Mouse (Mus musculus): Measurements from ENCODE around the gene Olfr871.
"Not testable (repeated sequence)": the region's sequence is repeated elsewhere in the genome, so short reads cannot be mapped to it uniquely, and the experiment has no call there.

Olfr871 gene

GRCm38 (mm10) chr9:20211907-20212306 is at the start of gene Olfr871:
Gene Olfr871 (plus strand): TSS chr9:20212207.
- DNase-seq (ENCODE audit: low spot score) = no peak

- no peak for DNase-seq (ENCODE audit: low spot score)
Measured at GRCm38 (mm10) chr9:20173957-20174356, 38.0 kb upstream of the Olfr871 start, which contains the start of gene Olfr870. Gene Olfr870 (minus strand): TSS chr9:20174057.

GRCm38 (mm10) chr9:20179463-20179862 is 32.5 kb upstream of the Olfr871 start:
- DNase-seq (ENCODE audit: low spot score) = no peak

GRCm38 (mm10) chr9:20202131-20202530 is 9.9 kb upstream of the Olfr871 start:
- no peak for DNase-seq (ENCODE audit: low spot score)

- not testable (repeated sequence) for DNase-seq (ENCODE audit: low spot score)
Measured at GRCm38 (mm10) chr9:20203413-20203984, 8.5 kb upstream of the Olfr871 start.

- no peak for DNase-seq (ENCODE audit: low spot score)
Measured at GRCm38 (mm10) chr9:20210812-20211211, 1.2 kb upstream of the Olfr871 start.

- DNase-seq (ENCODE audit: low spot score) = no peak
Measured at GRCm38 (mm10) chr9:20211477-20211876, 530 bp upstream of the Olfr871 start.

GRCm38 (mm10) chr9:20236819-20237218 is 24.8 kb downstream of the Olfr871 start, which contains the start of gene Olfr872:
Gene Olfr872 (plus strand): TSS chr9:20237119.
- no peak for DNase-seq (ENCODE audit: low spot score)

- no peak for DNase-seq (ENCODE audit: low spot score)
Measured at GRCm38 (mm10) chr9:20237378-20237777, 25.4 kb downstream of the Olfr871 start.
